Mouse (Mus musculus) myocyte (in vitro differentiated cells): ENCODE measurements at regions not wholly inside any gene's neighbourhood (a gene's known extent, or its start where the extent isn't known, plus 50 kb on each side); places are given as distances from the start of the nearest gene placed in this dataset.

Experiments used
- H3K27me3 ChIP-seq: one replicate; pipeline ENCODE4 v1.6.1; 2011; ENCODE audit not compliant: control insufficient read depth, insufficient read depth, insufficient read length
- H3K36me3 ChIP-seq: one replicate; pipeline ENCODE4 v1.6.1; 2011; ENCODE audit not compliant: control insufficient read depth, insufficient read depth
- H3K4me2 ChIP-seq: one replicate; pipeline ENCODE4 v1.6.1; 2011; ENCODE audit warnings: low read depth, control low read depth
- H3K4me3 ChIP-seq: one replicate; pipeline ENCODE4 v1.5.1; 2011; ENCODE audit warnings: mild to moderate bottlenecking, control low read depth, moderate library complexity
- H3K79me2 ChIP-seq: one replicate; pipeline ENCODE4 v1.6.1; 2011; ENCODE audit not compliant: control insufficient read depth, insufficient read depth
- H3ac ChIP-seq: one replicate; pipeline ENCODE4 v1.6.1; 2011; ENCODE audit not compliant: control insufficient read depth, insufficient read length
- CEBPB ChIP-seq: IDR thresholded peaks from 2 replicates; pipeline ENCODE4 v1.6.1; 2011; ENCODE audit warnings: mild to moderate bottlenecking, moderate library complexity; ENCODE audit not compliant: poor library complexity, insufficient read depth, severe bottlenecking
- E2F4 ChIP-seq: IDR thresholded peaks from one replicate; pipeline ENCODE4 v1.6.1; 2011; ENCODE audit warnings: mild to moderate bottlenecking, control low read depth, moderate library complexity; ENCODE audit not compliant: insufficient read depth
- MAX ChIP-seq: IDR thresholded peaks from one replicate; pipeline ENCODE4 v1.6.1; 2011; ENCODE audit warnings: low read depth, mild to moderate bottlenecking, control low read depth
- MYOD1 ChIP-seq, 3 experiments: IDR thresholded peaks; one replicate each; pipeline ENCODE4 v1.6.1; 2011; ENCODE audit warnings: control low read depth in 2 of 3, low read depth in 2 of 3, mild to moderate bottlenecking in 2 of 3, moderate library complexity in 1 of 3; ENCODE audit not compliant: insufficient read length in 2 of 3, control insufficient read depth in 1 of 3
- MYOG ChIP-seq, 3 experiments: IDR thresholded peaks; one replicate each; pipeline ENCODE4 v1.6.1; 2011; ENCODE audit warnings: control low read depth in 2 of 3, low read depth in 2 of 3, mild to moderate bottlenecking in 2 of 3; ENCODE audit not compliant: insufficient read length in 2 of 3, control insufficient read depth in 1 of 3, insufficient read depth in 1 of 3
- POLR2A ChIP-seq: IDR thresholded peaks from one replicate; pipeline ENCODE4 v1.6.1; 2011; ENCODE audit warnings: low read depth, mild to moderate bottlenecking, control low read depth, moderate library complexity; ENCODE audit not compliant: insufficient read length
- POLR2AphosphoS2 ChIP-seq: IDR thresholded peaks from one replicate; pipeline ENCODE4 v1.6.1; 2011; ENCODE audit warnings: low read depth, control low read depth; ENCODE audit not compliant: insufficient read length
- REST ChIP-seq: IDR thresholded peaks from one replicate; pipeline ENCODE4 v1.6.1; 2011; ENCODE audit warnings: mild to moderate bottlenecking, control low read depth, moderate library complexity; ENCODE audit not compliant: insufficient read depth, insufficient read length
- SRF ChIP-seq: IDR thresholded peaks from one replicate; pipeline ENCODE4 v1.6.1; 2011; ENCODE audit warnings: low read depth; ENCODE audit not compliant: control insufficient read depth, insufficient read length
- TCF12 ChIP-seq: IDR thresholded peaks from one replicate; pipeline ENCODE4 v1.6.1; 2011; ENCODE audit warnings: mild to moderate bottlenecking, control low read depth; ENCODE audit not compliant: poor library complexity, insufficient read depth, severe bottlenecking
- TCF3 ChIP-seq: IDR thresholded peaks from one replicate; pipeline ENCODE4 v1.6.1; 2011; ENCODE audit warnings: low read depth, control low read depth; ENCODE audit not compliant: insufficient read length
- USF1 ChIP-seq: IDR thresholded peaks from one replicate; pipeline ENCODE4 v1.6.1; 2011; ENCODE audit warnings: low read depth, mild to moderate bottlenecking, control low read depth, moderate library complexity

- H3K27me3 ChIP-seq: no peaks in the 10 kb centered on the region
- no peaks in the 10 kb centered on the region for H3K36me3 ChIP-seq
- TF ChIP-seq USF1 (no peak), MAX (no peak)
- H3ac ChIP-seq: no peak overlapping the region
- H3K4me3 ChIP-seq: no peak overlapping the region
- no peaks in the 10 kb centered on the region for H3K79me2 ChIP-seq
- no peak overlapping the region for H3K4me2 ChIP-seq
These were observed 421.9 kb downstream of the Cd83 start for GRCm38 (mm10) chr13:44206448-44206847.

- no peaks in the 10 kb centered on the region for H3K79me2 ChIP-seq
- no peak for TF ChIP-seq POLR2A
- no peak for TF ChIP-seq POLR2AphosphoS2
- no peak for TF ChIP-seq USF1
- TF ChIP-seq CEBPB: no peak
- no peak for TF ChIP-seq SRF
- TF ChIP-seq MYOG (IDR thresholded peaks at IDR 0.05; ENCODE audit: control insufficient read depth in 1 of 3, insufficient read depth in 1 of 3, insufficient read length in 2 of 3, low read depth in 2 of 3): no peak
- TF ChIP-seq TCF12: no peak
- TF ChIP-seq MAX: no peak
- H3K27me3 ChIP-seq: no peaks in the 10 kb centered on the region
- no peak overlapping the region for H3K4me2 ChIP-seq
- H3K36me3 ChIP-seq: no peaks in the 10 kb centered on the region
- no peak overlapping the region for H3K4me3 ChIP-seq
- no peak overlapping the region for H3ac ChIP-seq
These were observed 422.9 kb downstream of the Cd83 start for GRCm38 (mm10) chr13:44207400-44208005.

DNA sequence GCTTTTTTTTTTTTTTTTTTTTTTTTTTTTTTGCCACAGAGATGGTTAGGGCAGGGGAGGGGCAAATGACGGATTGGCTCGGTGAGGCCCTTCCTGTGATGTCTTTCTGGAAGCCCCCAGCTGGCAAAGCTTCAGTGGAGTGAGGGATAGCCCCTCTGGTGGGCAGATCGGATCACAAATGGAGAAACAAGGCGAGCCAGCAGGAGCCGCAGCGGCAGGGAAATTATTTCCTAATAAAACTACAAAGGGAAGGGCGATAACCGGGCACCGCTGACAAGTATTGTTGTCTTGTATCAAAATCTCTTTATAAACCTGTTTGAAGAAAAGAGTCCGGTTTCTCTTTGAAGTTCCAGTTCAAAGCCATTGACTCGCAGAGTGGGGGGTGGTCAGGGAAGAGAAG lies 424.5 kb downstream of the Cd83 start:
- Histone ChIP-seq H3K79me2 (no peaks in the 10 kb centered on the region), H3K4me2 (no peak overlapping the region), H3K27me3 (no peaks in the 10 kb centered on the region), H3ac (no peak overlapping the region), H3K4me3 (no peak overlapping the region), H3K36me3 (no peaks in the 10 kb centered on the region)
- no peak for TF ChIP-seq TCF12
- no peak for TF ChIP-seq MYOG (IDR thresholded peaks at IDR 0.05; ENCODE audit: control insufficient read depth in 1 of 3, insufficient read depth in 1 of 3, insufficient read length in 2 of 3, low read depth in 2 of 3)
- TF ChIP-seq REST: no peak
- TF ChIP-seq USF1: no peak
- TF ChIP-seq E2F4: no peak
- no peak for TF ChIP-seq POLR2AphosphoS2
- TF ChIP-seq SRF: no peak
- TF ChIP-seq CEBPB: no peak
- no peak for TF ChIP-seq POLR2A
- TF ChIP-seq TCF3: no peak
- TF ChIP-seq MAX: no peak
- TF ChIP-seq MYOD1 (IDR thresholded peaks at IDR 0.05; ENCODE audit: control insufficient read depth in 1 of 3, insufficient read length in 2 of 3, low read depth in 2 of 3): no peak

GRCm38 (mm10) chr13:44210123-44210522 lies 425.5 kb downstream of the Cd83 start:
- no peaks in the 10 kb centered on the region for H3K27me3 ChIP-seq
- no peaks in the 10 kb centered on the region for H3K36me3 ChIP-seq
- no peak overlapping the region for H3K4me3 ChIP-seq
- H3ac ChIP-seq: no peak overlapping the region
- H3K4me2 ChIP-seq: no peak overlapping the region
- TF ChIP-seq POLR2A (no peak), MAX (no peak), USF1 (no peak), MYOG (IDR thresholded peaks at IDR 0.05; ENCODE audit: control insufficient read depth in 1 of 3, insufficient read depth in 1 of 3, insufficient read length in 2 of 3, low read depth in 2 of 3) (no peak), SRF (no peak), MYOD1 (IDR thresholded peaks at IDR 0.05; ENCODE audit: control insufficient read depth in 1 of 3, insufficient read length in 2 of 3, low read depth in 2 of 3) (no peak), CEBPB (no peak), E2F4 (no peak), REST (no peak), POLR2AphosphoS2 (no peak), TCF3 (no peak), TCF12 (no peak)
- H3K79me2 ChIP-seq: no peaks in the 10 kb centered on the region

DNA sequence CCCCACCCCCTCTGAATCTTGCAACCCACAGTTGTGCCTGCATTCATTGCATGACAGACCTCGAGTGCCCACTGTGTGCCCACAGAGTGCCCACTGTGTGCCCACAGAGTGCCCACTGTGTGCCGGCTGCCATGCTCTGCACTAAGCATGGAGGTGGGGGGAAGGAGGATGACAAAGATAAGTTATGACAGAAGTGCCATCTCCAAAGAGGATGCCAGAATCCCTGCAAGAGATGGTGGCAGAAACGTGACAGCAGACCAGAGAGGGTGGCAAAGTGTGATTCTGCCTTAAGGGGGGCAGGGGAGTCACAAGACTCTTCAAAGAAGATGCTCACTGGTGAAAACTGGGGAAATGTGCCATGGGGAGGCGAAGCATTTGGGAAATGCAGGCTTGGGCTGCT lies 427.8 kb downstream of the Cd83 start:
- TF ChIP-seq POLR2A (no peak), MYOG (IDR thresholded peaks at IDR 0.05; ENCODE audit: control insufficient read depth in 1 of 3, insufficient read depth in 1 of 3, insufficient read length in 2 of 3, low read depth in 2 of 3) (no peak), POLR2AphosphoS2 (no peak), SRF (no peak), E2F4 (no peak), MAX (no peak), CEBPB (no peak), REST (no peak), MYOD1 (IDR thresholded peaks at IDR 0.05; ENCODE audit: control insufficient read depth in 1 of 3, insufficient read length in 2 of 3, low read depth in 2 of 3) (no peak), TCF12 (no peak), USF1 (no peak), TCF3 (no peak)
- no peaks in the 10 kb centered on the region for H3K79me2 ChIP-seq
- no peaks in the 10 kb centered on the region for H3K36me3 ChIP-seq
- no peaks in the 10 kb centered on the region for H3K27me3 ChIP-seq
- H3ac ChIP-seq: no peak overlapping the region
- H3K4me2 ChIP-seq: no peak overlapping the region
- no peak overlapping the region for H3K4me3 ChIP-seq
